Mouse (Mus musculus) midbrain, postnatal 0 days (tissue): ENCODE results near the gene Robo2. TPM values are rescaled to one million over a fixed set of nuclear protein-coding genes. Genes with fewer than 3 reads are reported as not detected.
A peak's percentile ranks its signal among the peaks of the same experiment; 100 is the strongest.

Experiments used
- ATAC-seq: fragments of 200-750 bp; cut with Nextera tagmentation; 2 replicates; pipeline ENCODE4 v1.8.0; 2017; ENCODE audit warnings: moderate number of reproducible peaks, mild to moderate bottlenecking, moderate TSS enrichment, moderate library complexity; ENCODE audit not compliant: low FRiP score
- DNase-seq: peaks from one replicate; pipeline ENCODE4 v3.0.0-alpha.2; 2015; ENCODE audit warnings: low spot score
- H3K27ac ChIP-seq: fragments of 300-500 bp; sonication (generic); 2 replicates; pipeline ENCODE4 v1.5.1; 2014; ENCODE audit warnings: low read depth, mild to moderate bottlenecking, low read length, mixed read lengths
- H3K27me3 ChIP-seq: fragments of 300-500 bp; sonication (generic); 2 replicates; pipeline ENCODE4 v1.6.1; 2014; ENCODE audit warnings: low read length, control low read depth, mixed read lengths; ENCODE audit not compliant: insufficient read depth
- H3K36me3 ChIP-seq: fragments of 300-500 bp; sonication (generic); 2 replicates; pipeline ENCODE4 v1.6.1; 2014; ENCODE audit warnings: low read length, control low read depth, mixed read lengths; ENCODE audit not compliant: insufficient read depth
- H3K4me1 ChIP-seq: fragments of 300-500 bp; sonication (generic); 2 replicates; pipeline ENCODE4 v1.6.1; 2014; ENCODE audit warnings: mild to moderate bottlenecking, control low read depth, antibody characterized with exemption, low read length, mixed read lengths; ENCODE audit not compliant: insufficient read depth
- H3K4me2 ChIP-seq: fragments of 300-500 bp; sonication (generic); 2 replicates; pipeline ENCODE4 v1.6.1; 2014; ENCODE audit warnings: low read depth, mild to moderate bottlenecking, low read length, mixed read lengths; ENCODE audit not compliant: poor library complexity, severe bottlenecking
- H3K4me3 ChIP-seq: fragments of 300-500 bp; sonication (generic); 2 replicates; pipeline ENCODE4 v1.5.1; 2014; ENCODE audit warnings: low read depth, mild to moderate bottlenecking, low read length, moderate library complexity
- H3K9ac ChIP-seq: fragments of 300-500 bp; sonication (generic); replicated peaks from 2 replicates; pipeline ENCODE4 v1.6.1; 2014; ENCODE audit warnings: mild to moderate bottlenecking, low read length, moderate library complexity, mixed read lengths; ENCODE audit not compliant: poor library complexity, severe bottlenecking
- H3K9me3 ChIP-seq: fragments of 300-500 bp; sonication (generic); 2 replicates; pipeline ENCODE4 v1.6.1; 2016; ENCODE audit warnings: low read length, control low read depth
- CTCF ChIP-seq: IDR thresholded peaks from 2 replicates; pipeline ENCODE4 v1.5.1; 2016; ENCODE audit warnings: antibody characterized with exemption, mild to moderate bottlenecking
- WGBS: fragments of 180-500 bp; shearing (Covaris S2); extraction: QIAGEN DNeasy Blood & Tissue Kit; methylation state at CpG from one replicate; pipeline ENCODE4 v1.1.7; 2014; 5-methylcytosine and 5-hydroxymethylcytosine counted together
- polyA plus RNA-seq: library from polyadenylated mRNA; unstranded; fragments of >200 nt; fragmentation: Nextera tagmentation; extraction: Ambion mirVana; gene quantifications from 2 replicates; pipeline ENCODE4 v1.2.1, GENCODE M21; 2015
- total RNA-seq: library from RNA; depleted of rRNA; stranded (reverse); fragments of >200 nt; gene quantifications from 2 replicates; pipeline ENCODE4 v1.2.3, GENCODE M21; 2014; rRNA removed

Gene Robo2
- 134 and 171 TPM in 2 replicates for total RNA-seq
- 49.8 and 50.4 TPM in 2 replicates for polyA plus RNA-seq

- Histone ChIP-seq H3K4me3 (peak within 1 kb of the TSS; percentile 80), H3K36me3 (no peaks in the 10 kb centered on the region), H3K4me1 (no peaks in the 10 kb centered on the region), H3K4me2 (peak within 1 kb of the TSS; percentile 90), H3K9me3 (no peaks in the 10 kb centered on the region), H3K9ac (peak within 1 kb of the TSS; percentile 68), H3K27ac (peak within 1 kb of the TSS; percentile 84), H3K27me3 (no peaks in the 10 kb centered on the region)
- peak; percentile 72 for ATAC-seq
- DNase-seq, result peak; percentile 77
- TF ChIP-seq CTCF, result no peak
- under 1% methylated on average over 42 of the region's 43 CpGs for WGBS
These were observed at the start of gene Robo2 for GRCm38 (mm10) chr16:74411481-74412251. Gene Robo2, minus strand, starts transcription at chr16:74411825.

GRCm38 (mm10) chr16:74458138-74458537 is 46.5 kb upstream of the Robo2 start:
- H3K4me2 ChIP-seq, result no peak overlapping the region
- WGBS, result 86% methylated on average over 3 of the region's 3 CpGs

DNA sequence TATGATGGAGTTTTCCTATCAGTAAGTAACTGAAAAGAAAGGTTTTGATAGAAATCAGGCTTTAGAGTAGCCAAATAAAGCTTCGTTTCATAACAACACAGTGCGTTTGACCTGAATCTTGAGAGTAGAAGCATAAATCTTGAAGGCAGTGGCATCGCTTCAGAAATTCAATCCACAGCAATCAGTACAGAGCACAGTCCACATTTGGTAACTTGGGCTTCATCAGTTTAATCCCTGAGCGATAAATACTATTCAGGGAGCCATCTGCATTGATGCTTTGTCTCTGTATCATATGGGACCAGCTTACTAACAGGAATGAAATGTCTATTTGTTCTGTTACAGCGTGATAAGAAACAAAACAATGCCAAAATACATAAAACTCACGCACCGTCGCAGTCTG is 46.1 kb upstream of the Robo2 start:
- H3K4me1 ChIP-seq, result no peaks in the 10 kb centered on the region
- H3K36me3 ChIP-seq, result no peaks in the 10 kb centered on the region
- H3K9ac ChIP-seq, result no peak overlapping the region
- H3K4me2 ChIP-seq, result no peak overlapping the region
- no peak for ATAC-seq
- no peak overlapping the region for H3K4me3 ChIP-seq
- TF ChIP-seq CTCF, result no peak
- no peaks in the 10 kb centered on the region for H3K9me3 ChIP-seq
- H3K27ac ChIP-seq, result no peak overlapping the region
- H3K27me3 ChIP-seq, result no peaks in the 10 kb centered on the region
- 80% methylated on average over 8 of the region's 8 CpGs for WGBS
- no peak for DNase-seq

More at GRCm38 (mm10) chr16:74458138-74458537, 46.5 kb upstream of the Robo2 start:
- H3K4me3 ChIP-seq, result no peak overlapping the region
- TF ChIP-seq CTCF, result no peak
- H3K27me3 ChIP-seq, result no peaks in the 10 kb centered on the region
- DNase-seq (no peak), ATAC-seq (no peak)
- no peak overlapping the region for H3K27ac ChIP-seq
- no peak overlapping the region for H3K9ac ChIP-seq
- H3K4me1 ChIP-seq, result no peaks in the 10 kb centered on the region
- no peaks in the 10 kb centered on the region for H3K9me3 ChIP-seq
- H3K36me3 ChIP-seq, result no peaks in the 10 kb centered on the region

- Histone ChIP-seq H3K4me3 (no peak overlapping the region), H3K27ac (no peak overlapping the region), H3K4me1 (no peaks in the 10 kb centered on the region), H3K4me2 (no peak overlapping the region), H3K27me3 (no peaks in the 10 kb centered on the region), H3K36me3 (no peaks in the 10 kb centered on the region), H3K9me3 (no peaks in the 10 kb centered on the region), H3K9ac (no peak overlapping the region)
- TF ChIP-seq CTCF, result no peak
- ATAC-seq (no peak), DNase-seq (no peak)
- 66% methylated on average over 5 of the region's 5 CpGs for whole genome bisulfite sequencing
These were observed 45.3 kb upstream of the Robo2 start for GRCm38 (mm10) chr16:74456808-74457470.

- Histone ChIP-seq H3K4me3 (no peak overlapping the region), H3K9ac (no peak overlapping the region), H3K9me3 (no peaks in the 10 kb centered on the region), H3K36me3 (no peaks in the 10 kb centered on the region), H3K4me1 (no peaks in the 10 kb centered on the region), H3K4me2 (no peak overlapping the region), H3K27me3 (no peaks in the 10 kb centered on the region), H3K27ac (no peak overlapping the region)
- no peak for DNase-seq
- ATAC-seq, result no peak
- TF ChIP-seq CTCF, result no peak
- 27% methylated on average over 2 of the region's 2 CpGs for WGBS
These were observed 43.6 kb upstream of the Robo2 start for GRCm38 (mm10) chr16:74455179-74455578.

DNA sequence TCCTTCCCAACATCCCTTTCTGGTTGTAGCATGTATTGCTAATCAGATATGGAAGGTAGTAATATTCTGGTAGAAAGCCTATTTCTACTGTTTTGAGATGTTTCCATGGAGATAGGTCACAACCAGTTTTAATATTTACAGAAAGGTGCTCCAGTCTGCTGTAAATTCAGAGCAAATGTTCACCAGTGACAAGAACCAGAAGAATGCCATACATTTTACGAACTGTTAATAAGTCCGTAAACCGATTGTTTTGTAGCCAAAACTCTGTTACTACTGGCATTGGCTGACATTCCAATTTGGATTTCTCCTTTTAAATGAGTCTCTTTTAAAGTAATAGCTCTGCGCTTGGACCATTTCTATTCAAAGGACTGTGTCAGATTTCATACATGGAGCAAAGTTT is 36.4 kb upstream of the Robo2 start:
- ATAC-seq (no peak), DNase-seq (no peak)
- no peaks in the 10 kb centered on the region for H3K36me3 ChIP-seq
- no peaks in the 10 kb centered on the region for H3K27me3 ChIP-seq
- no peak overlapping the region for H3K9ac ChIP-seq
- WGBS, result 93% methylated on average over 4 of the region's 4 CpGs
- H3K4me1 ChIP-seq, result no peaks in the 10 kb centered on the region
- H3K9me3 ChIP-seq, result no peaks in the 10 kb centered on the region
- no peak overlapping the region for H3K4me2 ChIP-seq
- no peak overlapping the region for H3K4me3 ChIP-seq
- H3K27ac ChIP-seq, result no peak overlapping the region
- TF ChIP-seq CTCF, result no peak
